Mouse (Mus musculus): ENCODE data around the gene Nfe2.

- no peak for TF ChIP-seq POLR2A (IDR thresholded peaks at IDR 0.05; ENCODE audit: low read depth, low read length)
- TF ChIP-seq CTCF (IDR thresholded peaks at IDR 0.05; ENCODE audit: extremely low read depth, insufficient read length, insufficient replicate concordance, low read depth, low read length) = no peak
Observed at GRCm38 (mm10) chr15:103233119-103233518, 25.1 kb downstream of the Nfe2 start.
